Mouse (Mus musculus): Measurements from ENCODE around the gene Tmem136. TPM values are rescaled to one million over a fixed set of nuclear protein-coding genes. Genes with fewer than 3 reads are reported as not detected.

Tmem136 gene
- total and polyA plus RNA-seq, 3 experiments = 5.7 to 7.4 (median 7.1) TPM

DNA sequence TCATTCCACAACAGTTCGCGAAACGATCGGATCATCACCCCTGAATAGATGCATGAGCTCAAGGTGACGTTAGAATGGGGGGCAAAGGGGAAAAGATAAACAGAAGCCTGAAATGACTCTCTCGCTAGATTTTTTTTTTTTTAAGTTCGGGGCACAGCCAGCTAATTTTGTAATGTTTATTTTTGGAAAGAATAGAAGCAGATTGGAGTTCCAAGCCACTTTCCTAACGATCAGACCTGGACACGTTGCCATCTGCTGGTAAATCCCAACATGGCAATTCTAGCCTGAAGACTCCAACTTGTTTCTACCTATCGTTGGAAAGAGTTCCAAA, 9.2 kb downstream of the Tmem136 start, which contains the start of gene Arhgef12:
Gene Arhgef12, minus strand, starts transcription at position 53 of the 331 bp plus-strand sequence.
- 3% methylated on average over 10 of the region's 10 CpGs for WGBS
- Histone ChIP-seq H3K79me2 (replicated peaks; ENCODE audit: control insufficient read depth, insufficient read depth, low read length) (peaks cover 3% of the 10 kb centered on the region; the same call in 1 of the 2 replicates), H3K27me3 (ENCODE audit: control insufficient read depth, insufficient read depth, low read length) (no peaks in the 10 kb centered on the region), H3K36me3 (ENCODE audit: control insufficient read depth, insufficient read depth, low read length) (peaks cover 4% of the 10 kb centered on the region), H3K4me3 (peak within 1 kb of the TSS; percentile 90), H3K4me1 (ENCODE audit: control insufficient read depth, insufficient read depth, low read length) (peaks cover 14% of the 10 kb centered on the region), H3K27ac (peak within 1 kb of the TSS; percentile 98), H3K9ac (ENCODE audit: low read depth, low read length) (peak within 1 kb of the TSS; percentile 84)
- peak; percentile 75; the same call in 1 of the 2 replicates for TF ChIP-seq EP300 (IDR thresholded peaks at IDR 0.05; ENCODE audit: insufficient read depth, low read depth, low read length)
- peak; percentile 38 for TF ChIP-seq POLR2A (IDR thresholded peaks at IDR 0.05; ENCODE audit: insufficient read depth, low read depth, low read length)
- peak; percentile 82 for TF ChIP-seq CTCF (IDR thresholded peaks at IDR 0.05)
- DNase-seq = peak; percentile 60 to 74
- intact Hi-C loops (cut with DNase I) = loop anchor here (1.0 kb wide), 1 partner anchor 107 kb away; no protein-coding TSS in a partner anchor

DNA sequence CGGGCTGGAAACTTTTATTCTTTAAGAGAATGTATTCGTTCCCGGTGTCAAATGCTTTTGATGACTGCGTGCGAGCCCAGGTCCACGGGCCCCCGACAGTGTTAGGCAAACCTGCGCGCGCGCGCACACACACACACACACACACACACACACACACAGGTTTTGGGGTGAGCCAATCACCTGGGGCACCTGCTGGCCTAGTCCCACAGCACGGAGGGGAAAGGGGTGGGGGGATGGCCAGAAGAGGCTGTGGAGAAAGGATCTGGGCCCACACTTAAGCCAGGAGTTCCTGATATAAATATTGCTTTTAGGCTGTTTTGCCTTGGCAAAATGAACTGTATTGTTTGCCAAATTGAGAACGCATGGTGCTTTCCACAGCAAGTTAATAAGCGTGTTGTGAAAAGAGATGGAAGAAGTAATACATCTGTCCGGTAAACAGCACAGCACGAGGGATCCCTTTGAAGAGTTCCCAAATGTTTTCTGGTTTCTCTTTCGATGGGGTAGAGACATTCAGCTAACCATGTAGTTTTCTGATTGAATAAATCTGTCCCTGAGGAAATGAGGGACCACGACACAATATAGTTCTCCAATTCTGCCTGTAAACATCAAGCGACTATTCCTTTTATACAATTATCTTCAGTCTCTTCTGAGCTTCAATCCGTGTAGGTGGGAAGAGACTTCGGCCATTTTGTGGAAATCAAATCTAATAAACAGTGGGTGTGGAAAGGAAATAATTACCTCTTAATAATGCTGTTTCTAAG, 9.8 kb downstream of the Tmem136 start:
- intact Hi-C loops (cut with DNase I) = loop anchor here (1.0 kb wide), 1 partner anchor 106 kb away; no protein-coding TSS in a partner anchor
- DNase-seq = no peak
- no peak for TF ChIP-seq CTCF (IDR thresholded peaks at IDR 0.05)
- no peak for TF ChIP-seq POLR2A (IDR thresholded peaks at IDR 0.05; ENCODE audit: insufficient read depth, low read depth, low read length)
- no peak; the same call in 1 of the 2 replicates for TF ChIP-seq EP300 (IDR thresholded peaks at IDR 0.05; ENCODE audit: insufficient read depth, low read depth, low read length)
- Histone ChIP-seq H3K4me1 (ENCODE audit: control insufficient read depth, insufficient read depth, low read length) (peaks cover 16% of the 10 kb centered on the region), H3K4me3 (peak overlapping the region; percentile 90), H3K27me3 (ENCODE audit: control insufficient read depth, insufficient read depth, low read length) (no peaks in the 10 kb centered on the region), H3K36me3 (ENCODE audit: control insufficient read depth, insufficient read depth, low read length) (peaks cover 5% of the 10 kb centered on the region), H3K79me2 (replicated peaks; ENCODE audit: control insufficient read depth, insufficient read depth, low read length) (peaks cover 3% of the 10 kb centered on the region; the same call in 1 of the 2 replicates), H3K27ac (peak overlapping the region; percentile 98), H3K9ac (ENCODE audit: low read depth, low read length) (peak overlapping the region; percentile 84)
- 1% methylated on average over 22 of the region's 22 CpGs for WGBS

- H3K9ac ChIP-seq (ENCODE audit: low read depth, low read length) = peak overlapping the region; percentile 96
- peak overlapping the region; percentile 90 for H3K4me3 ChIP-seq
- peaks cover 6% of the 10 kb centered on the region for H3K36me3 ChIP-seq (ENCODE audit: control insufficient read depth, insufficient read depth, low read length)
- TF ChIP-seq EP300 (IDR thresholded peaks at IDR 0.05; ENCODE audit: insufficient read depth, low read depth, low read length) (peak; percentile 91), CTCF (IDR thresholded peaks at IDR 0.05) (no peak), POLR2A (IDR thresholded peaks at IDR 0.05; ENCODE audit: insufficient read depth, low read depth, low read length) (peak; percentile 85)
- H3K27me3 ChIP-seq (ENCODE audit: control insufficient read depth, insufficient read depth, low read length) = no peaks in the 10 kb centered on the region
- H3K27ac ChIP-seq = peak overlapping the region; percentile 98
- WGBS = 1% methylated on average over 83 of the region's 91 CpGs
- peak; percentile 96 to 97 for DNase-seq
- peaks cover 16% of the 10 kb centered on the region for H3K4me1 ChIP-seq (ENCODE audit: control insufficient read depth, insufficient read depth, low read length)
- intact Hi-C loops (cut with DNase I) = no loop called here
- peaks cover 3% of the 10 kb centered on the region; the same call in 1 of the 2 replicates for H3K79me2 ChIP-seq (replicated peaks; ENCODE audit: control insufficient read depth, insufficient read depth, low read length)
These were observed 10.6 kb downstream of the Tmem136 start for GRCm38 (mm10) chr9:43105664-43106361.

DNA sequence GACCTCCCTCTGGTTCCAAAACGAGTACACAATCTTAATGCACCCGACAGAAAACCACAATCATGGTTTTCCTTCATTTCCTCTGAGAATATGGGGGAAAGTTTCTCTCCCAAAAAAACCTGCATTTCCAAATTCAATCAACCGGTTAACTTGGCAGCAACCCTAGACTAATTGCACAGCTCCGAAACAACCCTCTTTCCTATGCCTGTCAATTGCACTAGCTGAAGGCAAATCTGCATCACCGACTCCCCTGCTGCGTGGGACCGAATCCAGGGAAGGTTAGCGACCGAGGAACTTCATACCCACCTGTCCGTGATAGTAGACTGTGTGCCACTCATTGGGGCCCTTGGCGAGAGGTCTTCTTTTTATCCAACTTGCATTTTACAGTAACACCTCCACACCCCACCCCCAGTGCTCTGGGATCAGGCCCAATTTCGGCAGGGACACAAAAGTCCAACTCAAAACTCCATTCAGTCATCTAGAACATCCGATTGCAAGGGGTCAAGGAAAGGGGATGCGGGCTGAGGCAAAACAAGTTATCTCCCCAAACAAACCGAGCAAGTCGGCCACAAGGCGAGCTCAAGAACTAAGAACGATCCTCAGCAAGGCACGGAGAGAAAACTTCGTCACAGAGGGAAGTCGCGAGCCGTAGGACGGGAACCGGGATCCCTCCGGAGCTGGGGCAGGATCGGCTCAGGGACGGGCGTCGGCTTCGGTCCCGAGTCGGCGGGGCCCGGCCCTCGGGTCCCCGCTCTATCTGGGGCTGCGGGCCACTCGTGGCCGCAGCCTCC, 11.3 kb downstream of the Tmem136 start:
- H3K27ac ChIP-seq = peak overlapping the region; percentile 98
- TF ChIP-seq POLR2A (IDR thresholded peaks at IDR 0.05; ENCODE audit: insufficient read depth, low read depth, low read length) (0 out of 2 replicates have a peak, but pooled peaks have one; percentile 5), CTCF (IDR thresholded peaks at IDR 0.05) (no peak)
- H3K4me1 ChIP-seq (ENCODE audit: control insufficient read depth, insufficient read depth, low read length) = peaks cover 15% of the 10 kb centered on the region
- under 1% methylated on average over 39 of the region's 40 CpGs for WGBS
- H3K4me3 ChIP-seq = peak overlapping the region; percentile 90
- intact Hi-C loops (cut with DNase I) = no loop called here
- peaks cover 9% of the 10 kb centered on the region for H3K36me3 ChIP-seq (ENCODE audit: control insufficient read depth, insufficient read depth, low read length)
- peaks cover 3% of the 10 kb centered on the region; the same call in 1 of the 2 replicates for H3K79me2 ChIP-seq (replicated peaks; ENCODE audit: control insufficient read depth, insufficient read depth, low read length)
- no peak for DNase-seq
- no peaks in the 10 kb centered on the region for H3K27me3 ChIP-seq (ENCODE audit: control insufficient read depth, insufficient read depth, low read length)
- peak overlapping the region; percentile 96 for H3K9ac ChIP-seq (ENCODE audit: low read depth, low read length)

GRCm38 (mm10) chr9:43104526-43104872, 11.9 kb downstream of the Tmem136 start:
- Histone ChIP-seq H3K27ac (peak overlapping the region; percentile 98), H3K79me2 (replicated peaks; ENCODE audit: control insufficient read depth, insufficient read depth, low read length) (peaks cover 3% of the 10 kb centered on the region; the same call in 1 of the 2 replicates), H3K27me3 (ENCODE audit: control insufficient read depth, insufficient read depth, low read length) (no peaks in the 10 kb centered on the region), H3K9ac (ENCODE audit: low read depth, low read length) (peak overlapping the region; percentile 96), H3K4me1 (ENCODE audit: control insufficient read depth, insufficient read depth, low read length) (peaks cover 16% of the 10 kb centered on the region), H3K36me3 (ENCODE audit: control insufficient read depth, insufficient read depth, low read length) (peaks cover 12% of the 10 kb centered on the region), H3K4me3 (peak overlapping the region; percentile 90)
- 4% methylated on average over 4 of the region's 4 CpGs for WGBS
- DNase-seq = no peak
- no peak for TF ChIP-seq CTCF (IDR thresholded peaks at IDR 0.05)
- TF ChIP-seq EP300 (IDR thresholded peaks at IDR 0.05; ENCODE audit: insufficient read depth, low read depth, low read length) = no peak
- TF ChIP-seq POLR2A (IDR thresholded peaks at IDR 0.05; ENCODE audit: insufficient read depth, low read depth, low read length) = no peak
- intact Hi-C loops (cut with DNase I) = no loop called here

All from heart, adult 2 months (tissue).